Mouse (Mus musculus) liver, adult 2 months (tissue): ENCODE measurements around the gene Gabrb2. TPM values are rescaled to one million over a fixed set of nuclear protein-coding genes. Genes with fewer than 3 reads are reported as not detected.
A peak's percentile ranks its signal among the peaks of the same experiment; 100 is the strongest.

ENCODE experiments used
- DNase-seq: peaks from one replicate; pipeline ENCODE4 v3.0.0-alpha.2; 2011; ENCODE audit warnings: low read depth, low spot score; ENCODE audit errors: extremely low read depth
- H3K27ac ChIP-seq: fragments of 200-500 bp; replicated peaks from 2 replicates; pipeline ENCODE4 v1.5.1; 2012; ENCODE audit warnings: low read depth, mild to moderate bottlenecking, control low read depth, inconsistent platforms, low read length; ENCODE audit not compliant: insufficient read depth
- H3K27me3 ChIP-seq: fragments of 200-500 bp; 2 replicates; pipeline ENCODE4 v1.6.1; 2012; ENCODE audit warnings: mild to moderate bottlenecking, moderate library complexity, low read length, inconsistent platforms; ENCODE audit not compliant: control insufficient read depth, insufficient read depth
- H3K36me3 ChIP-seq: fragments of 200-500 bp; 2 replicates; pipeline ENCODE4 v1.6.1; 2012; ENCODE audit warnings: low read length, inconsistent platforms; ENCODE audit not compliant: control insufficient read depth, insufficient read depth
- H3K4me1 ChIP-seq: fragments of 200-500 bp; 2 replicates; pipeline ENCODE4 v1.6.1; 2011; ENCODE audit warnings: low read length; ENCODE audit not compliant: control insufficient read depth, insufficient read depth
- H3K4me3 ChIP-seq: fragments of 200-500 bp; 2 replicates; pipeline ENCODE4 v1.5.1; 2011; ENCODE audit warnings: low read depth, mild to moderate bottlenecking, control low read depth, low read length, moderate library complexity; ENCODE audit not compliant: insufficient read depth
- H3K79me2 ChIP-seq: fragments of 200-500 bp; 2 replicates; pipeline ENCODE4 v1.6.1; 2012; ENCODE audit warnings: inconsistent platforms, mild to moderate bottlenecking, low read length, moderate library complexity; ENCODE audit not compliant: control insufficient read depth, insufficient read depth
- H3K9ac ChIP-seq: fragments of 200-500 bp; 2 replicates; pipeline ENCODE4 v1.6.1; 2012; ENCODE audit warnings: low read depth, mild to moderate bottlenecking, control low read depth, inconsistent platforms, low read length
- CTCF ChIP-seq: fragments of 200-500 bp; IDR thresholded peaks from 2 replicates; pipeline ENCODE4 v1.5.1; 2011; ENCODE audit warnings: low read depth, low read length, control low read depth
- POLR2A ChIP-seq: fragments of 200-500 bp; IDR thresholded peaks from 2 replicates; pipeline ENCODE4 v1.6.1; 2011; ENCODE audit warnings: low read length, control low read depth; ENCODE audit not compliant: insufficient read depth; ENCODE audit errors: extremely low read depth
- WGBS: fragments of 180-500 bp; shearing (Covaris S2); methylation state at CpG from one replicate; pipeline ENCODE4 v1.1.7; 2018; 5-methylcytosine and 5-hydroxymethylcytosine counted together
- polyA plus RNA-seq: library from polyadenylated mRNA; depleted of rRNA; stranded (reverse); fragments of >200 nt; gene quantifications from 2 replicates; pipeline ENCODE4 v1.2.3, GENCODE M21; 2012
- total RNA-seq: library from RNA; depleted of rRNA; stranded (reverse); fragments of >200 nt; gene quantifications from 2 replicates; pipeline ENCODE4 v1.2.3, GENCODE M21; 2014

Gabrb2 gene
- total and polyA plus RNA-seq, 2 experiments, result not detected

GRCm38 (mm10) chr11:42419791-42420633 is 455 bp downstream of the Gabrb2 start:
- no peak overlapping the region for H3K27ac ChIP-seq
- no peaks in the 10 kb centered on the region for H3K27me3 ChIP-seq
- under 1% methylated on average over 22 of the region's 40 CpGs for WGBS
- H3K79me2 ChIP-seq, result no peaks in the 10 kb centered on the region
- no peaks in the 10 kb centered on the region for H3K36me3 ChIP-seq
- no peak overlapping the region for H3K4me3 ChIP-seq
- DNase-seq, result no peak
- H3K9ac ChIP-seq, result no peak overlapping the region
- TF ChIP-seq POLR2A (no peak), CTCF (no peak)
- no peaks in the 10 kb centered on the region for H3K4me1 ChIP-seq

GRCm38 (mm10) chr11:42420634-42421470 is 1.3 kb downstream of the Gabrb2 start:
- Histone ChIP-seq H3K27me3 (no peaks in the 10 kb centered on the region), H3K4me1 (no peaks in the 10 kb centered on the region), H3K9ac (no peak overlapping the region), H3K27ac (no peak overlapping the region), H3K79me2 (no peaks in the 10 kb centered on the region), H3K36me3 (no peaks in the 10 kb centered on the region), H3K4me3 (no peak overlapping the region)
- 2% methylated on average over 21 of the region's 21 CpGs for WGBS
- TF ChIP-seq POLR2A (no peak), CTCF (no peak)
- no peak for DNase-seq

DNA sequence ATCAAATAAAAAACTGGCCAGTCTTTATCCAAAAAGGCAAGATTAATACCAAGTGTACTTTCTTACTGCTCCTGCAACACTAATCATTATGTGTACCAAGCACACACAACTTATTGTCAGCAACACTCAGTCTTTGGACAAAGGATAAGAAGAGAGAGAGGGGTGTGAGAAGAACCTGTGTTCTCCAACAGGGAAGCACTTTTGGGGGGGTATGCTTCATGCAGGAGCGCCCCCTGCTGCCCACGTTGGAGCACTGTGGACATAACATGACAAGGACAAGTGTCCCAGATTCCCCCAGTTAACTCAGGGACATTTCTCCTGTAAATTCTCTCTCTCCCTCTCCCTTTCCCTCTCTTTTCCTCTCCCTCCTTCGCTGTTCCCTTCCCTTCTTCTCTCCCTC is 3.7 kb downstream of the Gabrb2 start:
- no peaks in the 10 kb centered on the region for H3K27me3 ChIP-seq
- WGBS, result 3% methylated on average over 3 of the region's 3 CpGs
- H3K79me2 ChIP-seq, result no peaks in the 10 kb centered on the region
- H3K27ac ChIP-seq, result no peak overlapping the region
- H3K36me3 ChIP-seq, result no peaks in the 10 kb centered on the region
- no peaks in the 10 kb centered on the region for H3K4me1 ChIP-seq
- peak; percentile 77 for TF ChIP-seq CTCF
- no peak for TF ChIP-seq POLR2A
- H3K9ac ChIP-seq, result no peak overlapping the region
- peak; percentile 1 for DNase-seq
- H3K4me3 ChIP-seq, result no peak overlapping the region

DNA sequence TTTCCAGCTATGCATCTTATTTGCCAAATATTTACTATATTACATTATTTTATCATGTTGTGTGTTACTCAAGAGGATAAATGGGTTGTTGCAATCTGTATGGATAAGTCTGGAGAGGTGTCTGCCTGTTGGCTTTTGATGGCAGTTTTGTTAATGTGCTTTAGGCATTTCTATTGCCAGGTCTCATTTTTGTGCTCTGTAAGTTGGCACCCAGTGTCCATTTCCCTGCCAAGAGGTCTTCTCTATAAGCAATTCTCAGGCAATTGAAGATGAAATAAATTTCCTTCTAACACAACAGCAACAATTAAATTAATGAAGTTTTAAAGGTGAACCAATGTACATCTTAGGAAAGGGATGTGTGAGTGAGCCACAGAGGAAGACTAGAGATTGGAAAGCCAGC is 11.9 kb downstream of the Gabrb2 start:
- TF ChIP-seq POLR2A, result no peak
- no peak for TF ChIP-seq CTCF
- Histone ChIP-seq H3K27me3 (no peaks in the 10 kb centered on the region), H3K79me2 (no peaks in the 10 kb centered on the region), H3K27ac (no peak overlapping the region), H3K36me3 (no peaks in the 10 kb centered on the region), H3K4me3 (no peak overlapping the region), H3K4me1 (no peaks in the 10 kb centered on the region), H3K9ac (no peak overlapping the region)
- DNase-seq, result no peak

- no peak for DNase-seq
- H3K36me3 ChIP-seq, result no peaks in the 10 kb centered on the region
- H3K79me2 ChIP-seq, result no peaks in the 10 kb centered on the region
- H3K27me3 ChIP-seq, result no peaks in the 10 kb centered on the region
- no peaks in the 10 kb centered on the region for H3K4me1 ChIP-seq
- 74% methylated on average over 2 of the region's 2 CpGs for WGBS
- TF ChIP-seq CTCF (no peak), POLR2A (no peak)
- no peak overlapping the region for H3K9ac ChIP-seq
- H3K4me3 ChIP-seq, result no peak overlapping the region
- no peak overlapping the region for H3K27ac ChIP-seq
Observed at GRCm38 (mm10) chr11:42438978-42439377, 19.4 kb downstream of the Gabrb2 start.

GRCm38 (mm10) chr11:42443641-42444040 is 24.1 kb downstream of the Gabrb2 start:
- Histone ChIP-seq H3K27me3 (no peaks in the 10 kb centered on the region), H3K9ac (no peak overlapping the region), H3K79me2 (no peaks in the 10 kb centered on the region), H3K4me3 (no peak overlapping the region), H3K27ac (no peak overlapping the region), H3K4me1 (no peaks in the 10 kb centered on the region), H3K36me3 (no peaks in the 10 kb centered on the region)
- no peak for DNase-seq
- TF ChIP-seq POLR2A (no peak), CTCF (no peak)
